Mouse (Mus musculus) liver, embryonic 13.5 days (tissue): ENCODE results near the gene Ldb1. TPM values are rescaled to one million over a fixed set of nuclear protein-coding genes. Genes with fewer than 3 reads are reported as not detected.
"Not testable (repeated sequence)": the region's sequence is repeated elsewhere in the genome, so short reads cannot be mapped to it uniquely, and the experiment has no call there.

Experiments used
- ATAC-seq: fragments of 200-750 bp; cut with Nextera tagmentation; 2 replicates; pipeline ENCODE4 v1.8.0; 2017; ENCODE audit warnings: low read depth, mild to moderate bottlenecking, moderate number of reproducible peaks, moderate library complexity
- DNase-seq: peaks from one replicate; pipeline ENCODE4 v3.0.0; 2022
- H3K27ac ChIP-seq: fragments of 300-500 bp; sonication (generic); 2 replicates; pipeline ENCODE4 v1.5.1; 2015; ENCODE audit warnings: moderate library complexity, mild to moderate bottlenecking, inconsistent platforms
- H3K27me3 ChIP-seq: fragments of 300-500 bp; sonication (generic); 2 replicates; pipeline ENCODE4 v1.6.1; 2015; ENCODE audit warnings: mild to moderate bottlenecking, inconsistent platforms
- H3K36me3 ChIP-seq: fragments of 300-500 bp; sonication (generic); 2 replicates; pipeline ENCODE4 v1.6.1; 2015; ENCODE audit warnings: mild to moderate bottlenecking, inconsistent platforms
- H3K4me1 ChIP-seq: fragments of 300-500 bp; sonication (generic); replicated peaks from 2 replicates; pipeline ENCODE4 v1.6.1; 2015; ENCODE audit warnings: inconsistent platforms
- H3K4me2 ChIP-seq: fragments of 300-500 bp; sonication (generic); 2 replicates; pipeline ENCODE4 v1.6.1; 2015; ENCODE audit warnings: inconsistent platforms, mild to moderate bottlenecking, moderate library complexity
- H3K4me3 ChIP-seq: fragments of 300-500 bp; sonication (generic); replicated peaks from 2 replicates; pipeline ENCODE4 v1.5.1; 2015; ENCODE audit warnings: mild to moderate bottlenecking, inconsistent platforms
- H3K9ac ChIP-seq: fragments of 300-500 bp; sonication (generic); 2 replicates; pipeline ENCODE4 v1.6.1; 2015; ENCODE audit warnings: mild to moderate bottlenecking, inconsistent platforms
- H3K9me3 ChIP-seq: fragments of 300-500 bp; sonication (generic); replicated peaks from 2 replicates; pipeline ENCODE4 v1.6.1; 2016; ENCODE audit warnings: inconsistent platforms
- WGBS: fragments of 180-500 bp; shearing (Covaris S2); methylation state at CpG from one replicate; pipeline ENCODE4 v1.1.7; 2015; ENCODE audit not compliant: insufficient replicate concordance; 5-methylcytosine and 5-hydroxymethylcytosine counted together
- polyA plus RNA-seq: library from polyadenylated mRNA; unstranded; fragments of >200 nt; fragmentation: Nextera tagmentation; extraction: Ambion mirVana; gene quantifications from 2 replicates; pipeline ENCODE4 v1.2.1, GENCODE M21; 2015

Gene Ldb1
- polyA plus RNA-seq, 1 experiment from 2014 or later, result 34.9 TPM

DNA sequence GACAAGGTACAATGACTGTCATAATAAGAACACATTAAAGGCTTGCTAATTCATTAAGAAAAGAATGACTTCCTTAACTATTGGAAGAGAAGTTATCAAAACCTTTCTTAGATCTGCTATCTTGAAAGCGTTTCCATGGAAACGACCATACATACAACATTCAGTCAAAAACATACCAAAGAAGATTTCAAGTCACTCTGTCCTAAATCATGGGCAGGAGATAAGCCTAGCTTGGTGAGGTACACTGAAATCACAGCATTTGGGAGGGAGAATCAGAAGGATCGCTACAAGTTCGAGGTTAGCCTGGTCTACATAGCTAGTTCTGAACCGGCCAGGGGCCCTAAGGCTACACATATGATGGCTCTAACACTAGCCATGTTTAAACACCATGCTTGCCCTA, 47.6 kb downstream of the Ldb1 start:
- peak overlapping the region; percentile 81 for H3K9ac ChIP-seq

DNA sequence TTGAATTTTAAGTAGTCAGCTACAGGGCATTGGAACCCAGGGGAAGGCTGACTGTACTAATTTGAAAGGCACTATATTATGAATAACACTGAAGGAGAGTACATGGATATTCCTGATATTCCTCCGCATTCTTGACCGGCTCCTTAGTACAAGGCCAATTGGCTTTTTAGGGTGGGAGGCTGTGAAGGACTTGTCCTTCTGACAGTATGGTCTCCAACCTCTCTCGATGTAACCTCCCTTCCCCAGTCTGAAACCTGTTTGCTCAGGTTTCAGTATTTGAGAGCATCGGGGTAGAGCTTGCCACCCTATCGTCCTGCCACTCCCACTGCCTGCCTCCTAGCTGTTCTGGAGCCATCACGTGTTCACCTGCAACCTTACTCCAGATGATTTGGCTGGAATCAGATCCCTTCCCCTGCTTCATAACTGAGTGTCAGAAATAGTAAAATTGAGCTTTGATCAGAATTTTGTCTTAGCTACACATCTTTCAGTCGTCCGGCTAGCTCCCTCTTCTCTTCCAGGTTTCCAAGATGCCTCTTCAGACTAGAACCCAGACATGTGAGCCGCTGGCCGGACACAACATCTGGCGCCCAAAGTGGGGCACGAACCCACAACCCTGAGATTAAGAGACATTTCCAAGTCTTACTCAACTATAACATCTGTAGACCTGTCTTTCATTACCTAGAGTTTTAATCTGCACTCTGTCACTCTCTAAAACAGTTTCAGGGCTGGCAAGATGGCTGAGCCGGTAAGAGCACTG, 50.9 kb downstream of the Ldb1 start:
- peaks cover 5% of the 10 kb centered on the region; the same call in 1 of the 2 replicates for H3K36me3 ChIP-seq
- no peak overlapping the region for H3K4me3 ChIP-seq
- H3K27ac ChIP-seq, result no peak overlapping the region
- no peak for ATAC-seq
- no peak for DNase-seq
- no peak overlapping the region for H3K9ac ChIP-seq
- H3K4me2 ChIP-seq, result no peak overlapping the region
- H3K27me3 ChIP-seq, result no peaks in the 10 kb centered on the region
- H3K9me3 ChIP-seq, result no peaks in the 10 kb centered on the region; the same call in 1 of the 2 replicates
- 85% methylated on average over 13 of the region's 13 CpGs for WGBS
- peaks cover 16% of the 10 kb centered on the region for H3K4me1 ChIP-seq

More for the DNA sequence above, 47.6 kb downstream of the Ldb1 start:
- Histone ChIP-seq H3K27ac (peak overlapping the region; percentile 87), H3K4me1 (peaks cover 22% of the 10 kb centered on the region), H3K4me3 (peak overlapping the region; percentile 71), H3K4me2 (peak overlapping the region; percentile 83), H3K27me3 (no peaks in the 10 kb centered on the region), H3K36me3 (peaks cover 5% of the 10 kb centered on the region; the same call in 1 of the 2 replicates), H3K9me3 (no peaks in the 10 kb centered on the region; the same call in 1 of the 2 replicates)
- ATAC-seq (no peak), DNase-seq (no peak)
- 41% methylated on average over 5 of the region's 5 CpGs for WGBS

DNA sequence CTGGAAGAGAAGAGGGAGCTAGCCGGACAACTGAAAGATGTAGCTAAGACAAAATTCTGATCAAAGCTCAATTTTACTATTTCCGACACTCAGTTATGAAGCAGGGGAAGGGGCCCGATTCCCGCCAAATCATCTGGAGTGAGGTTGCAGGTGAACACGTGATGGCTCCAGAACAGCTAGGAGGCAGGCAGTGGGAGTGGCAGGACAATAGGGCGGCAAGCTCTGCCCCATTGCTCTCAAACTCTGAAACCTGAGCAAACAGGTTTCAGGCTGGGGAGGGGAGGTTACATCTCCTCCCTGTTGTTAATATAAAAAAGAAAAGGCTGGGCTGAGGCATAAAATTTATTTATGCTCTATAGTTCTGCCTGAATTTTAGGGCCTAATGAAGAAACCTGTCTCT, 51.6 kb downstream of the Ldb1 start:
- H3K27me3 ChIP-seq, ATAC-seq, DNase-seq, H3K27ac ChIP-seq, H3K4me2 ChIP-seq, H3K36me3 ChIP-seq, H3K4me3 ChIP-seq, H3K9me3 ChIP-seq, H3K9ac ChIP-seq, H3K4me1 ChIP-seq: not testable (repeated sequence)
- 85% methylated on average over 6 of the region's 6 CpGs for WGBS

DNA sequence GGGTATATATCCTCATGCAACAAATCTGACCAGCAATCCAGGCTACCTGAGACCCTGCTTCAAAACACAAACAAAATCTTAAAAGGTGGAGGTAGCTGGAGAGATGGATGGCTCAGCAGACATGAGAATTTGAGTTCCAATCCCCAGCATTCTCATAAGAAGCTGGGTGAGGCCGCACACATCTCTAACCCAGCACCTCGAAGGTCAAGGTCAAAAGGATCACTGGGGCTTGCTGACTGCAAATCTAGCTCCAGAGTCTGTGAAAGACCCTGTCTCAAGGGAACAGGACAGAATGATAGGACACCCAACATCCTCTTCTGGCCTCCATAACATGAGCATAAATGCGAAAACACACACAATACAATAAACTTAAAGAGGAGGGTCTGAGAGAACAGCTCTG, 53.8 kb downstream of the Ldb1 start:
- Histone ChIP-seq H3K4me3 (no peak overlapping the region), H3K27me3 (no peaks in the 10 kb centered on the region)
- ATAC-seq, result no peak

DNA sequence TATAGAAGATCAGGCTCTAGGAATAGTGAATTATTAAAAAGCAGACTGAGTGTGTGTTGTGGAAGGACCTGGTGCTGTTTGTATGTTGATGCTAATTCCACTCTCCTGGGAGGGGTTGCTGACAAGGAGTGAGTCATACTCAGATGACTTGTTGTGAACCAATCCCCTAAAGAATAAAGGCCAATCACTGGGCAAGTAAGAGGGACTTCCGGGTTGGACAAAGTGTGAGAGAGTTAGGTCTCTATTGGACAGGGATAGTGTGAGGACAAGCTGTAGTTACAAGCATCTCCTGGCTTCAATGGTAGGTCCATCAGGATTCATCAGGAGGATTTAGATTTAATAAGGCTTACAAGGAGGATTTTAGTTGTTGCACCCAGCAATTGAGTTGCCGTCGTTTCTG, 56.8 kb downstream of the Ldb1 start:
- 92% methylated on average over 3 of the region's 3 CpGs for WGBS
- H3K9ac ChIP-seq, result no peak overlapping the region
- no peak overlapping the region for H3K4me2 ChIP-seq
- H3K36me3 ChIP-seq, result no peaks in the 10 kb centered on the region
- no peak overlapping the region for H3K27ac ChIP-seq
- ATAC-seq (no peak), DNase-seq (no peak)
- no peaks in the 10 kb centered on the region for H3K9me3 ChIP-seq
- no peaks in the 10 kb centered on the region for H3K27me3 ChIP-seq
- no peak overlapping the region for H3K4me3 ChIP-seq
- no peaks in the 10 kb centered on the region for H3K4me1 ChIP-seq

More for the DNA sequence above, 53.8 kb downstream of the Ldb1 start:
- DNase-seq, result no peak
- Histone ChIP-seq H3K9ac (no peak overlapping the region), H3K4me1 (no peaks in the 10 kb centered on the region), H3K36me3 (peaks cover 5% of the 10 kb centered on the region; the same call in 1 of the 2 replicates), H3K4me2 (no peak overlapping the region), H3K27ac (no peak overlapping the region), H3K9me3 (no peaks in the 10 kb centered on the region; the same call in 1 of the 2 replicates)
- 77% methylated on average over 3 of the region's 3 CpGs for WGBS

DNA sequence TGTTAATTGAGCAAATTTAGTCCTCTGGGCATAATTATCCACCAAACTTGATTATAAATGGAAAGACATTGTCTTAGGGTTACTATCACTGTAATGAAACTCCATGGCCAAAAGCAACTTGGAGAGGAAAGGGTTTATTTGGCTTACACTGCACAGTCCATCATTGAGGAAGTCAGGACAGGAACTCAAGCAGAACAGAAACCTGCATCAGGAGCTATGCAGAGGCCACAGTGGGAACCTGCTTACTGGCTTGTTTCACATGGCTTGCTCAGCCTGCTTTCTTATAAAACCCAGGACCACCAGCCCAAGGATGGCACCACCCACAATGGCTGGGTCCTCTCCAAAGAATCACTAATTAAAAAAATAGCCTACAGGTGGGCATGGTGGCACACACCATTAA, 60.6 kb downstream of the Ldb1 start:
- Histone ChIP-seq H3K9ac (no peak overlapping the region), H3K27ac (no peak overlapping the region), H3K4me3 (no peak overlapping the region), H3K4me2 (no peak overlapping the region), H3K27me3 (no peaks in the 10 kb centered on the region), H3K36me3 (no peaks in the 10 kb centered on the region), H3K4me1 (no peaks in the 10 kb centered on the region), H3K9me3 (no peaks in the 10 kb centered on the region)
- no peak for ATAC-seq
- no peak for DNase-seq

Other genes with a start within 250 kb of the Ldb1 start
- gene Kcnip2, start 229.2 kb downstream of the Ldb1 start, polyA plus RNA-seq, result 1.3 and 1.6 TPM in 2 replicates
- gene Armh3, start 46.7 kb downstream of the Ldb1 start, polyA plus RNA-seq, result 4.3 and 5.6 TPM in 2 replicates
- 2.7 and 2.9 TPM in 2 replicates for gene Hps6, start 41.7 kb downstream of the Ldb1 start, polyA plus RNA-seq
- gene Pprc1, start 328 bp downstream of the Ldb1 start, polyA plus RNA-seq, result 19.5 and 23.8 TPM in 2 replicates
- 105 and 118 TPM in 2 replicates for gene Nolc1, start 30.6 kb upstream of the Ldb1 start, polyA plus RNA-seq
- 0.07 TPM in 1 of 2 replicates, not detected in the other for gene Elovl3, start 86.7 kb upstream of the Ldb1 start, polyA plus RNA-seq
- gene Pitx3, start 103.1 kb upstream of the Ldb1 start, polyA plus RNA-seq, result 0.17 and 0.25 TPM in 2 replicates
- 18.1 and 20.1 TPM in 2 replicates for gene Gbf1, start 107.3 kb upstream of the Ldb1 start, polyA plus RNA-seq